8 mouse cellular contexts compared by ENCODE assay signal in the genomic region with DNA sequence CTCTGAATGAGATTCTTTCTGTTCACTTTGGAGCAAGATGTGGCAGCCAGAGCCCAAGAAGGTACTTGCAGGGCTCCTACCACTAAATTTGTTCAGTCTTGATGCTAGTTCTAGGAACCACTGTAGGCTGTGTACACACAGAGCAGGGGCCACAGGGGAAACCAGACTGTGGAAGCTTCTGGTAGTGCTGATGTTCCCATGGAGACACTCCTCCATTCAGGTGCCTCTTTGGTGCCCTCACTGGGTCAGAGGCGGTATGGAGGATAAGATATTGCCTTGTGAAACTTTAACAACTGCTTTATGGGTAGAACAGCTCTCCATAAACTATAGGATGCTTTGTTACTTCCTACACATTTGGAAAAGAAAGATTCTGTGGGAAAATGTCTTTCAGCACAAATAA. TPM values are rescaled to one million over a fixed set of nuclear protein-coding genes. Genes with fewer than 3 reads are reported as not detected.
DNase-seq lines count a peak whose midpoint lies in the region; ATAC-seq lines count a peak whose summit lies in the region.

No protein-coding gene starts in this region.

- no peak for ATAC-seq in monocyte, adult 5-6 weeks (replicated peaks; ENCODE audit: insufficient number of reproducible peaks, low FRiP score, low TSS enrichment, poor library complexity, severe bottlenecking)
- no peak; the same call in 1 of the 2 replicates for ATAC-seq in frontal cortex, adult (ENCODE audit: low TSS enrichment)

- peak; percentile 29 for DNase-seq in kidney, postnatal 10 days
- DNase-seq in kidney, adult 11 months = no peak
- DNase-seq in thymus, postnatal 0 days (ENCODE audit: low spot score) = peak; percentile 38
- no peak for DNase-seq in thymus, postnatal 36 days
- DNase-seq in forelimb bud, embryonic 11.5 days (ENCODE audit: low read depth, low spot score) = peak; percentile 16
- no peak for DNase-seq in natural killer cell, adult 2 months (ENCODE audit: low spot score in 2 of 2)

RNA-seq across cellular contexts. Expression of gene Zkscan6, which starts 45.1 kb away (rescaled TPM):
- 21.3 and 21.8 TPM in 2 replicates for polyA plus RNA-seq in thymus, postnatal 0 days (2015; fragmentation: Nextera tagmentation; extraction: Ambion mirVana)
- total RNA-seq in monocyte, adult 5-6 weeks (2017) = 32.9 to 38.3 TPM (median 37.8 TPM) in 3 replicates

Comparison
In these comparisons a context has a peak if more than half of its experiments do, and no peak if none do; other contexts are left out.
1. DNase-seq: peak in kidney, postnatal 10 days (single experiment), thymus, postnatal 0 days (single experiment) and forelimb bud, embryonic 11.5 days (single experiment); none in kidney, adult 11 months (single experiment), thymus, postnatal 36 days (0 of 2) and natural killer cell, adult 2 months (0 of 2).